Mouse (Mus musculus) gastrocnemius, postnatal 36 days (tissue): ENCODE results near the gene Egfl8. TPM values are rescaled to one million over a fixed set of nuclear protein-coding genes. Genes with fewer than 3 reads are reported as not detected.
A peak's percentile ranks its signal among the peaks of the same experiment; 100 is the strongest.

Source experiments
- DNase-seq, 2 experiments: peaks; one replicate each; pipeline ENCODE4 v3.0.0; 2022
- intact Hi-C: fragments of 180-260 bp; cut with DNase I; formaldehyde crosslinking; loops from one replicate; pipeline ENCODE4 v1.15.1; 2025
- total RNA-seq, 2 experiments: library from RNA; stranded (reverse); gene quantifications; 2 replicates each; pipeline ENCODE4 v1.2.3; 2021

The Egfl8 gene
- total RNA-seq, 2 experiments from 2014 or later = 1.3 to 2.6 TPM

- peak; percentile 93 to 99 for DNase-seq
- intact Hi-C loops = no loop called here
These were observed 11.7 kb downstream of the Egfl8 start, which contains the start of gene Agpat1 for GRCm38 (mm10) chr17:34604061-34604508. Gene Agpat1 (plus strand): TSS chr17:34604262.

- intact Hi-C loops = no loop called here
- peak; percentile 84 to 98 for DNase-seq
These were observed 12.3 kb downstream of the Egfl8 start, which contains the start of gene Rnf5 for GRCm38 (mm10) chr17:34603375-34604060. Gene Rnf5 (minus strand): TSS chr17:34603690.

- no peak for DNase-seq
- intact Hi-C loops = no loop called here
These were observed 14.0 kb downstream of the Egfl8 start for GRCm38 (mm10) chr17:34601796-34602195.

GRCm38 (mm10) chr17:34599891-34600290 lies 15.9 kb downstream of the Egfl8 start:
- intact Hi-C loops = loop anchor here (10.0 kb wide), 1 partner anchor 645 kb away; the partner anchor contains the start of gene Ddx39b

GRCm38 (mm10) chr17:34597566-34598095 lies 18.1 kb downstream of the Egfl8 start, which contains the start of gene Ager:
Gene Ager (plus strand): TSS chr17:34597862.
- intact Hi-C loops = loop anchor here (10.0 kb wide), 1 partner anchor 647 kb away; the partner anchor contains the start of gene Ddx39b
- no peak for DNase-seq

More at GRCm38 (mm10) chr17:34599891-34600290, 15.9 kb downstream of the Egfl8 start:
- no peak for DNase-seq

GRCm38 (mm10) chr17:34596098-34596497 lies 19.7 kb downstream of the Egfl8 start:
- intact Hi-C loops = loop anchor here (10.0 kb wide), 1 partner anchor 649 kb away; the partner anchor contains the start of gene Ddx39b
- no peak for DNase-seq

- no peak for DNase-seq
- intact Hi-C loops = loop anchor here (10.0 kb wide), 1 partner anchor 651 kb away; the partner anchor contains the start of gene Ddx39b
These were observed 21.8 kb downstream of the Egfl8 start for GRCm38 (mm10) chr17:34593752-34594525.

- intact Hi-C loops = loop anchor here (10.0 kb wide), 1 partner anchor 652 kb away; the partner anchor contains the start of gene Ddx39b
- DNase-seq = no peak
These were observed 22.9 kb downstream of the Egfl8 start for GRCm38 (mm10) chr17:34592581-34593549.

GRCm38 (mm10) chr17:34591994-34592375 lies 23.8 kb downstream of the Egfl8 start:
- intact Hi-C loops = loop anchor here (10.0 kb wide), 1 partner anchor 653 kb away; the partner anchor contains the start of gene Ddx39b
- peak; percentile 74 to 91 for DNase-seq

DNA sequence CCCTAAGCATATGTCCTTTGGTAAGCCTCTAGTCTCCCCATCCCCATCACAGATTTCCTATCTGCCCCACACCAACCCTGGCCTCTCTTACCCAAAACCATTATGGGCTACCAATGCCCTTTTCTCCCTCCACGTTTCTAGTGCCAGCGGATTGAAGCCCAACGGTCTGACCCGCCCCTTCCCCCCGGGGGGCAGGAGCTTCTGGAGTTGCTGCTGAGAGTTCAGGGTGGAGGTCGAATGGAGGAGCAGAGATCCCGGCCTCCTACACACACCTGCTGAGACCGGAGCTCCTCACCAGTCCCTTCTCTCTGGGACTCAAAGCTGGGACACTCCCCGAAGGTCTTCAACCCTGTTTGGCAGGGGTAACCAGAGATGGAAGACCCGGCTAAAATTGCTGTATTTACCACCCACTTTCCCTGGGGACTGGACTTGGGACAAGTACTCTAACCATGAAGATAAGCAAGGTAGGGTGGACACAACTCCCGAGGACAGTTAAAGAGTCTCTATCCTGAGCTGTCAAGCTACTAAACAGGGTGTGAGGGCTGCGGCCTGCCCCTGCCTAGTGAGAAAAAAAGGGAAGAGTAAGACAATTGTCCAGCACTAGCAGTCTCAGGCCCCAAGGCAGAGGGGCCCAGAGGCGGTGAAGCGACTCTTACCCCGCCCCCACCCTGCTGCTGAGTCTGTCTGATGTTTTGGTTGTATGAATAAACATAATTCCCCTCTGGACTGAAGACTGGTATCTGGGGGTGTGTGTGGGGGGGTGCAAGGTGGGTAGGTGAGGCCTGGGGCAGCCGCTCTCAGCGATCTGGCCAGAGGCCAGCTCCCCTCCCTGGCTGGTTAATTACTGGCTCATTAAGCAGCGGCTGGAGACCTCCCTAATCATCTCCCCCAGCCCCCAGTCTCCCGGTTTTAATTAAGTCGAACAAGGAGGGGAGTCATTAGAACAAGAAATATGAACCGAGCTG lies 24.5 kb downstream of the Egfl8 start, which contains the start of gene Pbx2:
TSS of gene Pbx2 (plus strand) at position 238 of the 965 bp plus-strand sequence.
- DNase-seq = no peak
- intact Hi-C loops = loop anchor here (10.0 kb wide), 1 partner anchor 653 kb away; the partner anchor contains the start of gene Ddx39b

GRCm38 (mm10) chr17:34590154-34590987 lies 25.4 kb downstream of the Egfl8 start:
- intact Hi-C loops = loop anchor here (10.0 kb wide), 1 partner anchor 654 kb away; the partner anchor contains the start of gene Ddx39b
- no peak for DNase-seq

GRCm38 (mm10) chr17:34589681-34590101 lies 26.1 kb downstream of the Egfl8 start, which contains the start of gene Gpsm3:
Gene Gpsm3 (plus strand): TSS chr17:34589806.
- intact Hi-C loops = loop anchor here (10.0 kb wide), 1 partner anchor 655 kb away; the partner anchor contains the start of gene Ddx39b
- DNase-seq = peak; percentile 66 to 72

GRCm38 (mm10) chr17:34589206-34589605 lies 26.6 kb downstream of the Egfl8 start:
- intact Hi-C loops = no loop called here
- no peak for DNase-seq

GRCm38 (mm10) chr17:34588767-34589166 lies 27.0 kb downstream of the Egfl8 start:
- no peak for DNase-seq
- intact Hi-C loops = no loop called here

- intact Hi-C loops = no loop called here
- DNase-seq = no peak
These were observed 28.0 kb downstream of the Egfl8 start for GRCm38 (mm10) chr17:34587814-34588213.

DNA sequence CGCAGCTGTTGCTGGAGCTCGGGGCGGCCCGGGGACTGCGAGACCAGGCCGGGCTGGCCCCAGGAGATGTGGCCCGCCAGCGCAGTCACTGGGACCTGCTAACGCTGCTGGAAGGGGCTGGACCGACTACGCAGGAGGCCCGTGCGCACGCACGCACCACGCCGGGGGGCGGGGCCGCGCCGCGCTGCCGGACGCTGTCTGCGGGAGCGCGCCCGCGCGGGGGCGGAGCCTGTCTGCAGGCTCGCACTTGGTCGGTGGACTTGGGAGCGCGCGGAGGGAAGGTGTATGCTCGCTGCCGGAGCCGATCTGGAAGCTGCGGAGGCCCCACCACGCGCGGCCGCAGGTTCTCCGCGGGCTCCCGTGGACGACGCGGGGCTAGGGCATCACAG lies 28.4 kb downstream of the Egfl8 start:
- DNase-seq = peak; percentile 94 to 98
- intact Hi-C loops = no loop called here
